Mouse (Mus musculus) 3134 (cell line): ENCODE results near the gene Slc22a30.
"Not testable (repeated sequence)": the region's sequence is repeated elsewhere in the genome, so short reads cannot be mapped to it uniquely, and the experiment has no call there.

Experiments used
- DNase-seq: peaks from one replicate; pipeline ENCODE4 v3.0.0-alpha.2; 2011; ENCODE audit warnings: low spot score; ENCODE audit not compliant: insufficient read length; ENCODE audit errors: extremely low read depth

Slc22a30 gene

GRCm38 (mm10) chr19:8405011-8405410, at the start of gene Slc22a30:
Slc22a30 (minus strand) TSS chr19:8405111.
- not testable (repeated sequence) for DNase-seq

GRCm38 (mm10) chr19:8448321-8448720, 43.4 kb upstream of the Slc22a30 start:
- DNase-seq = no peak

- no peak for DNase-seq
These were observed 42.6 kb upstream of the Slc22a30 start for GRCm38 (mm10) chr19:8447516-8447915.

GRCm38 (mm10) chr19:8431051-8431662, 26.2 kb upstream of the Slc22a30 start:
- no peak for DNase-seq

- DNase-seq = not testable (repeated sequence)
These were observed 2.5 kb upstream of the Slc22a30 start for GRCm38 (mm10) chr19:8407290-8408021.
